Comparison of ENCODE assay signal across 9 mouse cellular contexts in the genomic region with DNA sequence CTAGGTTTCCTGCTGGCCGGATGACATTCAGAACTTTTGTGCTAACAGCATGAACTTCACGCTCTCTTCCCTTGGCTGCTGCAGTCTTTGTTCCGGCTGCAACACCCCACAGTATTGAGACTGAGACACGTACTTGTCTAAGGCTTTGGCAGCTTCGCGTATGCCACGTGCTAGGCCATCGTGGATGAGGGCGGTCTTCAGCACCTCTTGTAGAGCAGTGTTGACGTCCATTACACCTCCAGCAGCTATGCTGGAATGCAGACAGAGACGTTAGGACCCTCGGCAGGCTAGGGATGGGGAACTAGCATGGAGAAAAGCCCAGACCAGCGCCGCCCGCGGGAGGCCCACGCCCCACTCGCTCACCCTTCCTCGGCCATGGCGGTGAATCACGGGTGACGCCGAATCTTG. TPM values are rescaled to one million over a fixed set of nuclear protein-coding genes. Genes with fewer than 3 reads are reported as not detected.
DNase-seq lines count a peak whose midpoint lies in the region; ATAC-seq and TF ChIP-seq lines count a peak whose summit lies in the region.
"Not testable (repeated sequence)": the region's sequence is repeated elsewhere in the genome, so short reads cannot be mapped to it uniquely, and the experiment has no call there.
"Had no signal": no experiment of that assay in that cellular context is flagged by ENCODE, and none has a peak within 500 bp of the region (broad histone marks: within the 10 kb centered on the region; RNA-seq: fewer than 3 reads in every experiment).

No protein-coding gene starts in this region.

- H3K4me1 ChIP-seq in MEL (ENCODE audit: control insufficient read depth in 1 of 2, insufficient read depth in 2 of 2, low read length in 2 of 2) = peaks cover 0 to 13% of the 10 kb centered on the region in 2 experiments; a peak in 3 of 4 replicates
- peaks cover 29% of the 10 kb centered on the region for H3K4me1 ChIP-seq in embryonic facial prominence, embryonic 15.5 days
- peaks cover 26% of the 10 kb centered on the region for H3K4me1 ChIP-seq in hindbrain, embryonic 16.5 days (ENCODE audit: control insufficient read depth, insufficient read depth, low read depth, low read length)
- not testable (repeated sequence) for H3K4me1 ChIP-seq in lung, adult 2 months (ENCODE audit: control insufficient read depth, insufficient read depth, low read length); midbrain, postnatal 0 days (ENCODE audit: insufficient read depth, low read length); stomach, postnatal 0 days (replicated peaks; ENCODE audit: control insufficient read depth, insufficient read depth)

- peak overlapping the region; percentile 74 for H3K4me2 ChIP-seq in embryonic facial prominence, embryonic 15.5 days (replicated peaks)
- peak overlapping the region; percentile 96 for H3K4me2 ChIP-seq in hindbrain, embryonic 16.5 days (ENCODE audit: low read length)
- H3K4me2 ChIP-seq in midbrain, postnatal 0 days (ENCODE audit: low read depth, low read length, poor library complexity, severe bottlenecking) = peak overlapping the region; percentile 85
- peak overlapping the region; percentile 54 for H3K4me2 ChIP-seq in stomach, postnatal 0 days (replicated peaks; ENCODE audit: low read depth)

- peak; percentile 21; the same call in 1 of the 2 replicates for ATAC-seq in embryonic facial prominence, embryonic 15.5 days (ENCODE audit: insufficient number of reproducible peaks, low FRiP score, low TSS enrichment, low read depth)
- 0 out of 2 replicates have a peak, but pooled peaks have one; percentile 0 for ATAC-seq in granulocyte monocyte progenitor cell, adult 5-6 weeks (replicated peaks; ENCODE audit: poor library complexity, severe bottlenecking)
- peak; percentile 68 for ATAC-seq in hindbrain, embryonic 16.5 days
- ATAC-seq in midbrain, postnatal 0 days (ENCODE audit: low FRiP score) = peak; percentile 71
- peak; percentile 50 for ATAC-seq in stomach, postnatal 0 days (ENCODE audit: low FRiP score, low TSS enrichment)

- intact Hi-C loops in left cerebral cortex, adult 2 months (cut with DNase I) = loop anchor here (10.0 kb wide), 1 partner anchor 1062 kb away; no protein-coding TSS in a partner anchor

- not testable (repeated sequence) for TF ChIP-seq RAD21 in MEL (IDR thresholded peaks at IDR 0.05; ENCODE audit: low read depth, low read length)

- H3K9me3 ChIP-seq in MEL (replicated peaks; ENCODE audit: insufficient read depth, low read length); embryonic facial prominence, embryonic 15.5 days (replicated peaks); hindbrain, embryonic 16.5 days (ENCODE audit: control insufficient read depth, low read length); midbrain, postnatal 0 days (ENCODE audit: low read length); stomach, postnatal 0 days (ENCODE audit: control insufficient read depth, low read length): not testable (repeated sequence)

- not testable (repeated sequence) for H3K27me3 ChIP-seq in MEL (ENCODE audit: control insufficient read depth in 1 of 2, insufficient read depth in 2 of 2, low read length in 2 of 2); embryonic facial prominence, embryonic 15.5 days; hindbrain, embryonic 16.5 days (replicated peaks; ENCODE audit: control insufficient read depth, insufficient read depth, low read length); midbrain, postnatal 0 days (ENCODE audit: insufficient read depth, low read length); stomach, postnatal 0 days (ENCODE audit: control insufficient read depth, insufficient read depth, low read length)

- DNase-seq in MEL (ENCODE audit: low read depth, low spot score); left cerebral cortex, adult 2 months (ENCODE audit: extremely low spot score in 1 of 2, low spot score in 2 of 2); lung, adult 2 months; midbrain, postnatal 0 days (ENCODE audit: low spot score); stomach, postnatal 0 days (ENCODE audit: low spot score): not testable (repeated sequence)

- WGBS in embryonic facial prominence, embryonic 15.5 days = 1% methylated on average over 23 of the region's 23 CpGs
- 0% methylated on average over 23 of the region's 23 CpGs for WGBS in hindbrain, embryonic 16.5 days
- under 1% methylated on average over 23 of the region's 23 CpGs for WGBS in lung, adult 2 months
- under 1% methylated on average over 23 of the region's 23 CpGs for whole genome bisulfite sequencing in midbrain, postnatal 0 days
- under 1% methylated on average over 23 of the region's 23 CpGs for WGBS in stomach, postnatal 0 days

- H3K4me3 ChIP-seq in MEL (ENCODE audit: control insufficient read depth in 1 of 2, insufficient read depth in 1 of 2, low read depth in 2 of 2, low read length in 2 of 2) = peak overlapping the region; percentile 62 to 97
- H3K4me3 ChIP-seq in embryonic facial prominence, embryonic 15.5 days (replicated peaks) = peak overlapping the region; percentile 89
- H3K4me3 ChIP-seq in hindbrain, embryonic 16.5 days (ENCODE audit: low read length) = peak overlapping the region; percentile 87
- H3K4me3 ChIP-seq in left cerebral cortex, adult 2 months = peak overlapping the region; percentile 91
- H3K4me3 ChIP-seq in lung, adult 2 months (replicated peaks; ENCODE audit: extremely low read depth, low read depth, low read length) = peak overlapping the region; percentile 98
- peak overlapping the region; percentile 74 for H3K4me3 ChIP-seq in midbrain, postnatal 0 days (ENCODE audit: low read depth, low read length)
- H3K4me3 ChIP-seq in stomach, postnatal 0 days (ENCODE audit: low read depth, low read length) = peak overlapping the region; percentile 68

- H3K9ac ChIP-seq in MEL (ENCODE audit: control insufficient read depth, low read depth, low read length, poor library complexity, severe bottlenecking) = peak overlapping the region; percentile 98
- H3K9ac ChIP-seq in embryonic facial prominence, embryonic 15.5 days = peak overlapping the region; percentile 98
- peak overlapping the region; percentile 86 for H3K9ac ChIP-seq in hindbrain, embryonic 16.5 days (ENCODE audit: low read depth, low read length)
- peak overlapping the region; percentile 91 for H3K9ac ChIP-seq in midbrain, postnatal 0 days (replicated peaks; ENCODE audit: low read length, poor library complexity, severe bottlenecking)
- H3K9ac ChIP-seq in stomach, postnatal 0 days (ENCODE audit: low read length) = peak overlapping the region; percentile 77

- TF ChIP-seq POLR2A in MEL (IDR thresholded peaks at IDR 0.05; ENCODE audit: control insufficient read depth in 1 of 2, insufficient read depth in 1 of 2, low read depth in 1 of 2, low read length in 2 of 2, poor library complexity in 1 of 2) = 0 out of 4 replicates have a peak, but pooled peaks of 1 of the 2 experiments have one; percentile 59
- TF ChIP-seq POLR2A in lung, adult 2 months (IDR thresholded peaks at IDR 0.05; ENCODE audit: borderline replicate concordance, extremely low read depth, low read depth, low read length) = not testable (repeated sequence)

- H3K27ac ChIP-seq in MEL (ENCODE audit: control insufficient read depth, low read depth, low read length) = peak overlapping the region; percentile 93
- peak overlapping the region; percentile 75 for H3K27ac ChIP-seq in embryonic facial prominence, embryonic 15.5 days (replicated peaks)
- 0 out of 2 replicates have a peak overlapping the region, but pooled peaks have one; percentile 39 for H3K27ac ChIP-seq in hindbrain, embryonic 16.5 days (ENCODE audit: low read depth, low read length)
- peak overlapping the region; percentile 84 for H3K27ac ChIP-seq in left cerebral cortex, adult 2 months
- peak overlapping the region; percentile 72 for H3K27ac ChIP-seq in midbrain, postnatal 0 days (ENCODE audit: low read depth, low read length)
- H3K27ac ChIP-seq in stomach, postnatal 0 days (replicated peaks) = peak overlapping the region; percentile 71

- not testable (repeated sequence) for TF ChIP-seq EP300 in MEL (IDR thresholded peaks at IDR 0.05; ENCODE audit: low read depth in 1 of 2, low read length in 2 of 2); stomach, postnatal 0 days (optimal IDR thresholded peaks at IDR 0.05)

- peaks cover 30% of the 10 kb centered on the region for H3K79me2 ChIP-seq in MEL (ENCODE audit: control insufficient read depth, insufficient read depth, low read length, poor library complexity)

- TF ChIP-seq CTCF in MEL (IDR thresholded peaks at IDR 0.05 in 2 of 3, conservative IDR thresholded peaks at IDR 0.05 in 1 of 3; ENCODE audit: control insufficient read depth in 1 of 3, insufficient read depth in 1 of 3, low read depth in 2 of 3, low read length in 3 of 3, poor library complexity in 1 of 3, severe bottlenecking in 1 of 3); left cerebral cortex, adult 2 months (IDR thresholded peaks at IDR 0.05); lung, adult 2 months (IDR thresholded peaks at IDR 0.05; ENCODE audit: insufficient read depth, low read length); midbrain, postnatal 0 days (IDR thresholded peaks at IDR 0.05); stomach, postnatal 0 days (IDR thresholded peaks at IDR 0.05; ENCODE audit: low read depth): not testable (repeated sequence)

- peaks cover 7 to 35% of the 10 kb centered on the region in 2 experiments for H3K36me3 ChIP-seq in MEL (ENCODE audit: control insufficient read depth in 1 of 2, insufficient read depth in 2 of 2, low read length in 2 of 2)
- H3K36me3 ChIP-seq in embryonic facial prominence, embryonic 15.5 days = peaks cover 31% of the 10 kb centered on the region
- peaks cover 15% of the 10 kb centered on the region for H3K36me3 ChIP-seq in hindbrain, embryonic 16.5 days (ENCODE audit: control insufficient read depth, insufficient read depth, low read length)
- H3K36me3 ChIP-seq in midbrain, postnatal 0 days (ENCODE audit: insufficient read depth, low read length) = peaks cover 12% of the 10 kb centered on the region; the same call in 1 of the 2 replicates
- H3K36me3 ChIP-seq in stomach, postnatal 0 days (ENCODE audit: control insufficient read depth, insufficient read depth, low read length) = not testable (repeated sequence)

RNA-seq across cellular contexts. Expression of gene Rps12, which starts 0.4 kb away (rescaled TPM):
- total RNA-seq in MEL (2012; rRNA removed) = 5,370 and 5,608 TPM in 2 replicates
- 1,000 to 10,000 TPM in 1 of 2 experiments, 100 to 1,000 TPM in 1; 135 to 1,493 TPM for polyA plus RNA-seq in MEL (2012; ENCODE audit: insufficient read depth in 1 of 2, insufficient read length in 2 of 2, low read depth in 1 of 2, low replicate concordance in 2 of 2, missing spikeins in 1 of 2)
- 177 and 204 TPM in 2 replicates for polyA plus RNA-seq in embryonic facial prominence, embryonic 15.5 days (2015; fragmentation: Nextera tagmentation; extraction: Ambion mirVana)
- 9,329 and 9,382 TPM in 2 replicates for total RNA-seq in granulocyte monocyte progenitor cell, adult 5-6 weeks (2014; fragmentation: Nextera tagmentation)
- total RNA-seq in granulocyte monocyte progenitor cell, adult 5-6 weeks (2017) = 1,810 and 2,372 TPM in 2 replicates
- polyA plus RNA-seq in hindbrain, embryonic 16.5 days (2015; fragmentation: Nextera tagmentation; extraction: Ambion mirVana) = 82.7 and 89.6 TPM in 2 replicates
- 100 to 1,000 TPM; 169 to 225 TPM for total RNA-seq in left cerebral cortex, adult 2 months (2021)
- 907 and 1,065 TPM in 2 replicates for polyA plus RNA-seq in lung, adult 2 months (2012; rRNA removed)
- total RNA-seq in midbrain, postnatal 0 days (2014; rRNA removed) = 1,859 and 2,007 TPM in 2 replicates
- polyA plus RNA-seq in midbrain, postnatal 0 days (2015; fragmentation: Nextera tagmentation; extraction: Ambion mirVana) = 108 and 142 TPM in 2 replicates
- 176 and 215 TPM in 2 replicates for polyA plus RNA-seq in stomach, postnatal 0 days (2015; fragmentation: Nextera tagmentation; extraction: Ambion mirVana)

RNA-seq across cellular contexts. Expression of gene Slc18b1, which starts 10.2 kb away (rescaled TPM):
- not detected in 2 replicates for total RNA-seq in MEL (2012; rRNA removed)
- polyA plus RNA-seq in MEL (2012; ENCODE audit: insufficient read depth in 1 of 2, insufficient read length in 2 of 2, low read depth in 1 of 2, low replicate concordance in 2 of 2, missing spikeins in 1 of 2) = not detected
- polyA plus RNA-seq in embryonic facial prominence, embryonic 15.5 days (2015; fragmentation: Nextera tagmentation; extraction: Ambion mirVana) = 19.2 and 26.8 TPM in 2 replicates
- total RNA-seq in granulocyte monocyte progenitor cell, adult 5-6 weeks (2014; fragmentation: Nextera tagmentation) = 2.8 TPM in 1 of 2 replicates, not detected in the other
- not detected in 2 replicates for total RNA-seq in granulocyte monocyte progenitor cell, adult 5-6 weeks (2017)
- 18.9 and 20.2 TPM in 2 replicates for polyA plus RNA-seq in hindbrain, embryonic 16.5 days (2015; fragmentation: Nextera tagmentation; extraction: Ambion mirVana)
- 10 to 100 TPM; 26.9 to 31.0 TPM for total RNA-seq in left cerebral cortex, adult 2 months (2021)
- polyA plus RNA-seq in lung, adult 2 months (2012; rRNA removed) = 8.1 and 10.3 TPM in 2 replicates
- total RNA-seq in midbrain, postnatal 0 days (2014; rRNA removed) = 12.7 and 13.7 TPM in 2 replicates
- polyA plus RNA-seq in midbrain, postnatal 0 days (2015; fragmentation: Nextera tagmentation; extraction: Ambion mirVana) = 12.4 TPM in 2 replicates
- 9.2 and 9.4 TPM in 2 replicates for polyA plus RNA-seq in stomach, postnatal 0 days (2015; fragmentation: Nextera tagmentation; extraction: Ambion mirVana)
- total RNA-seq: neutrophil, adult 5-6 weeks had no signal

Comparison
In these comparisons a context has a peak if more than half of its experiments do, and no peak if none do; other contexts are left out.
1. H3K27ac ChIP-seq: peak in every context shown above with its lines; median percentile 93 in MEL; 84 in left cerebral cortex, adult 2 months; 75 in embryonic facial prominence, embryonic 15.5 days; 72 in midbrain, postnatal 0 days; 71 in stomach, postnatal 0 days; 39 in hindbrain, embryonic 16.5 days.
2. ATAC-seq: peak in every context shown above with its lines; median percentile 71 in midbrain, postnatal 0 days; 68 in hindbrain, embryonic 16.5 days; 50 in stomach, postnatal 0 days; 21 in embryonic facial prominence, embryonic 15.5 days; 0 in granulocyte monocyte progenitor cell, adult 5-6 weeks.